Mouse (Mus musculus): ENCODE measurements around the gene Dclk1.

Dclk1 gene

GRCm38 (mm10) chr3:55337671-55338070, 95.5 kb downstream of the Dclk1 start:
- DNase-seq: no peak

GRCm38 (mm10) chr3:55342445-55342844, 100.3 kb downstream of the Dclk1 start:
- DNase-seq: no peak

DNA sequence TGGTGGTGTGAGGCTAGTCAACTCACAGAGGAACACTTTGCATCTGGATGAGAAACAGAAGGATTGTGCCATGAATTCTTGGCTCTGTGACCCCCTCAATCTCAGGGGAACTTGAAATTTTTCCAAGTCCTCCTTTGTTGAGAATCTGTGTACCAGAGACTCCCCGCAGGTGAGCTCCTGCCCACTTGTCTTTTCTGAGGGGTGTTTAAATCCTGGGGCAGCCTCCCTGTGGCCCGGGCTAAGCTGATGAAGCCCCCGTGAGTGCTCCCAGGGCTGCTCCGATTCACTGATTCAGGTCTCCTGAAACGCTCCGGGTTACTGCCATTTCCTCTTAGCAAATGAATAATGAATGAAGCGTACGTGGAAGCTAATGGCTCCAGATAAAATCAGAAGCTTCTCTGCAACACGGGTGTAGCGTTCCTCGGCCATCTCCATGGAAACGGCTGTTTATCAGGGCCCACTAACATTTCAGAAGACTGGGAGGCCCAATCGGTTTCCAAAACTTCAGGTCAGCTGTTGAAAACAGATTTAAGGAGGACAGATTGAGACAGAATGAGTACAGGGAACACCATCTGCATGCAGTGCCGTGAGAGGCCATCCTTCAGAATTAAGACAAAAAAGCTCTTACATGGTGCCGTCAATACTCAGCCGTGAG, 105.3 kb downstream of the Dclk1 start:
- DNase-seq: peak; percentile 24 to 34

- peak in 1 of 2 experiments; percentile 54 for DNase-seq
Observed at GRCm38 (mm10) chr3:55348026-55348390, 105.8 kb downstream of the Dclk1 start.

DNA sequence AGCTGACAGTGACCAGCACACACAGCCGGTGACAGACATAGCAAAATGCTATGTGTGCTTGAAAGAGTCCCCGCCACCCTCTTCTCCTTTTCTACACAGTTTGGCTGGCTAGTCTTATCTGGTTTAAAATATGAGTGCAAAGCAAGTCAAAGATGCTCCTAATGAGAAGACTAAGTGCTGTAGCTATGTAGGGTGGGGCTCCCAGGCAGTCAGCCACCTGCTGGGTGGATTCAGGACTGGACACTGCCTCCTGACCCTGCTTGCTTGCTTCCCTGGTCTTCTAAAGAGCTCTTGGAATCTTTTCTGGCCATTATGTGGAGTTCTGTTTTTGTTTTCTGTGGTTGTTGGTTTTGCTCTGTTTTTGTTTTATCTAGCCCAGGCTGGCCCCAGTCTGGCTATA, 108.0 kb downstream of the Dclk1 start:
- DNase-seq: peak in 1 of 2 experiments; percentile 1

DNA sequence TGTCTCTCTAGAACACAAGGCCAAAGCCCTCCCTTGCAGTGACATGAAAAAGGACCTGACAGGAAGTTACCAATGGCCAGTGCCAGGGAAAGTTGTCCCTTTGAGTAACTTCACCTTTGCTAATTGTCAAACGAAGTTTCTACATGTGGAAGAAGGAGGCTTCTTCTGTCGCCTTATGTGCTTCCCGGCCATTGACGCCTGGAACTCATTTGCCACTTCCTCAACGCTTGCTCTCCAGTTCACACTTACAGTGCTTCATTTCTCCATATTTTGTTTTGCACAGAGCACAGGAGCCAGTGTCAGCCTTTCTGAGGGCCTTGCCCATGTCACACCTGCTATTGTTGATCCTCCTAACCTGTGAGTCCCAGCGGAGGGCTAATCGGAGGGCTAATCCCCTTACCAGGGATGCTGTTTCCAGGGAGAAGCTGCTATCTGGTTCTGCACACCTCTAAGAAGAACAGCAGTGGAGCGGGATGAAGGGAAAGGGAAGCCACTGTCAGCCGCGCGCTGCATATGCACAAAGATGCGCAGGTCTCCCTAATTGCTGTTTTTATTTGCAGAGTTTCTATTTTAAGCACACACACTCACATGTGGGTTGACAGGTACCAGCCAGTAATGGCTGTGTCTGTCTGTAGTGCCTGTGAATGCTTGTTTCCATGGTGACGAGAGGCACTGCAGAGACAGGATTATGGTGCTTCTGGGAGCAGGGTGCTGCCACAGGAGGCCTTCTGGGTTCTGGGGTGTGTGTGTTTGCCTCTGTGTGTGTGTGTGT, 109.3 kb downstream of the Dclk1 start:
- no peak for DNase-seq

GRCm38 (mm10) chr3:55352529-55352928, 110.4 kb downstream of the Dclk1 start:
- DNase-seq: peak in 1 of 2 experiments; percentile 21

- DNase-seq: no peak
Observed at GRCm38 (mm10) chr3:55353169-55353568, 111.0 kb downstream of the Dclk1 start.

GRCm38 (mm10) chr3:55353909-55354511, 111.8 kb downstream of the Dclk1 start:
- DNase-seq: peak in 1 of 2 experiments; percentile 30

- peak in 1 of 2 experiments; percentile 67 for DNase-seq
Observed at GRCm38 (mm10) chr3:55354765-55355164, 112.6 kb downstream of the Dclk1 start.

- DNase-seq: no peak
Observed at GRCm38 (mm10) chr3:55358486-55358885, 116.3 kb downstream of the Dclk1 start.

GRCm38 (mm10) chr3:55360836-55361235, 118.7 kb downstream of the Dclk1 start:
- no peak for DNase-seq

DNA sequence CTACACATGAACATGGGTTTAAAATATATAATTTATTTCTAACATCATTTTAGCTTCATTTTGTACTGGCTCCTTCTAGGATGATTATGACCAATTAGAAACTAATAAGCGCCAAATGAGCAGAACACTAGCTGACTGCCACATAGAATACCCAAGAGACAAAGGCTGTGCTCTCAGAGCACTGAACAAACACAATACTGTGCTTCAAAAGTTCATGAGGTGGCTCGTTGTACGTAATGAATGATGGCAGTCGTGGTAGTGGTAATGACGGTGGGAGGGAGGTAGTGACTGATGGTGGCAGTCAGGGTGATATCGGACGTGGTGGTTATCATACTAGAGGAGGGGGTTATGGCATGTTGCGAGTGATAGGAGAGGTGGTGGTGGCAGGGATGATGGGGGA, 125.0 kb downstream of the Dclk1 start:
- DNase-seq: no peak

DNA sequence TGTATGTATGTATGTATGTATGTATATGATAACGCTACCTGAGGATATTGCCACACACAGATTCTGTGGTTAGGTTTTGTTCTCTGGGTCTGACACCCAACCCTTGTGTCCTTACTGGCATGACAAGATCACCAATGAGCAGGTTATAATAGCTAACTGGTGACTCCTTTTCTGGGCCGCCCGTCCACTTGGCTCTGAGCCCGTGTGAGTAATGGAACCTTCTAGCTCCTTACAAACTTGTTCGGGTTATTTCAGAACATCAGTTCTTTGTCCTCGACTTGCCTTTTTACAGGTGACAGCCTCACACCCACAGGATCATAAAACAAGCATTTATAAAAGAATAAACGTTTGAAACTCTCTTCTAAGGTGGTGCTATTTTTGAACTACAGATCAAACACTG, 127.0 kb downstream of the Dclk1 start:
- no peak for DNase-seq

- DNase-seq: peak; percentile 77
Observed at GRCm38 (mm10) chr3:55373689-55374088, 131.5 kb downstream of the Dclk1 start.

DNA sequence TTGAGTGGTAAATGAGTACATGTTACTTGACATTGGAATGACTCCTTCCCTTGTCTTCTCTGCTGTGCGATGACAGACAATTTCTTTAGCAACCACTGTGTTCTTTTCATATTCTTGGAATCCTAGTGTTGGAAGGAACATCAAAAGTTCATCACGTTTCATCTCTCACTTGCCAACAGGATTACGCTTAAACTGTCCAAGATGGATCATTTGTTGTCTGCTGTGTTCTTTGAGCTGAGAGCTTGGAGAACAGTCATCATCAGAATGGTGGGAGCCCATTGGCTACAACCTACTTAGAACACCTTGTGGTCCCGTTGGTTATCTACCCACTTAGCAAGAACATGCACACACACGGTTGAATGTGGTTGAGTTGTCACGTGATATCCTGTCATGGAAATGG, 136.4 kb downstream of the Dclk1 start:
- DNase-seq: no peak

DNA sequence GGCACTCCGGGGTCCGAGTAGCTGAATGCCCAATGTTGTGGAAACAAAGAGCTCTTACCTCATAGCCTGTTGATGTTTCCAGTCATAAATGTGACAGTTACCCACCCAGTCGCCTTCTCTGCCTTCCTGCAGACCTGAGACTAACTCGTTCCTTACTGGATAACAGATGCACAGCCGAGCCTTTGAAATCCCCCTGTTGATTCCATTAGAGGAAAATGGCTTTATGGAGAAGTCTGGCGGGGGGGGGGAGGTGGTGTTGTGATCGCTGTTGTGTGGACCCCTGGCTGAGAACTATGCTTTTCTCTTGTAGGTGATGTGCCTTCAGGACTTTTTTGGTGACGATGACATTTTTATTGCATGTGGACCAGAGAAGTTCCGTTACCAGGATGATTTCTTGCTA, 138.3 kb downstream of the Dclk1 start:
- no peak for DNase-seq

DNA sequence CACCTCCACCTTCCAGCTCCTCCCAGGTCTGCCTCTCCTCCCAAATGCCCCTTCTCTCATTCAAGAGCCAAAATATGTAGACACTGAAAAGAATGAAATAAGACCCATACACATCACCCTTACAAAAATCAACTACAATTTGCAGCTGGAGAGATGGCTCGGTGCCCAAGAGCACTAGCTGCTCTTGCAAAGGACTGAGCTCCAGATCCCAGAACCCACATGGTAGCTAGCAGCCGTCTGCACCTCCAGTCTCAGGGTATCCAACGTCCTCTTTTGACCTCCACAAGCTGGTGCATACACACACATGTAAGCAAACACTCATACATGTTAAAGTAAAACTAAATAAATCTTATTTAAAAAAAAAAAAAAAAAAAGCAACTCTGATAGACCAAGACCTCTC, 150.4 kb downstream of the Dclk1 start:
- no peak for DNase-seq

GRCm38 (mm10) chr3:55393549-55393948, 151.4 kb downstream of the Dclk1 start:
- no peak for DNase-seq

DNA sequence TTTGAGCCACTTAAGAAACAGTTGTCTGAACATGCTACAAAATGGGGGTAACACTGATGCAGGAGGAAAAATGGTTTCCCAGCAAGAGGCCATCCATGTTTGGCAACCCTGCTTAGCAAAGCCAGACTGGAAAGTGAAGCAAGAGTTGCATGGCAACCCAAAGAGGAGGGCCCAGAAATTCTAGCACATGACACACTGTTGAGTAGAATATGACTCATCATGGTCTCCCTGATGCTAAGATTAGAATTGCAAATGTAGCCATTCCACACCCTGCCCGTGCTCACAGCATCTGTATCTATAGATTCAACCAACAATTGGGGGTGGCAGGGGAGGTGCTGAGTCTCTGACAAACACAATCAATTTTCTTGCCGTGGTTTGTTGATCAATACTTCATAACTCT, 154.6 kb downstream of the Dclk1 start:
- no peak for DNase-seq

- no peak for DNase-seq
Observed at GRCm38 (mm10) chr3:55397752-55398693, 155.9 kb downstream of the Dclk1 start.

GRCm38 (mm10) chr3:55401236-55401635, 159.1 kb downstream of the Dclk1 start:
- no peak for DNase-seq

DNA sequence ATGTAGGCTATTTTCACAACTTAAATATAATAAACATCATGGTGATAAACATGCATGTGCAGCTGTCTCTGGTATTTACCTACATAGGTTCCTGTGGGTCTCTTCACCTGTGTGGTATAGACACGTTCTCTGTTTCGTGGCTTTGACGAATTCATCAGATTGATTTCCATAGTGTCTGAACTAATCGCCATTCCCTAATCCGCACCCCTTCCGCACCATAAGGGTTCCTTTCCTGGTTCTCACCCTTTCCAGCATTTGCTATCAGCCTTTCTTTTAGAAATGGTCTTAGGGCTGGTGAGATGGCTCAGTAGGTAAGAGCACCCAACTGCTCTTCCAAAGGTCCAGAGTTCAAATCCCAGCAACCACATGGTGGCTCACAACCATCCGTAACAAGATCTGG, 162.6 kb downstream of the Dclk1 start:
- no peak for DNase-seq
